Mouse (Mus musculus): ENCODE data around the gene Cdk14. TPM values are rescaled to one million over a fixed set of nuclear protein-coding genes. Genes with fewer than 3 reads are reported as not detected.
A peak's percentile ranks its signal among the peaks of the same experiment; 100 is the strongest.

Cdk14 gene
- total RNA-seq, 2 experiments from 2014 or later, result 209 to 215 TPM

- DNase-seq (ENCODE audit: low spot score in 2 of 2), result no peak
Measured at GRCm38 (mm10) chr5:5320506-5321181, 99.5 kb downstream of the Cdk14 start.

- no peak for DNase-seq (ENCODE audit: low spot score in 2 of 2)
Measured at GRCm38 (mm10) chr5:5319824-5320505, 100.1 kb downstream of the Cdk14 start.

GRCm38 (mm10) chr5:5314270-5314669, 105.8 kb downstream of the Cdk14 start:
- DNase-seq (ENCODE audit: low spot score in 2 of 2), result peak in 1 of 2 experiments; percentile 15

- DNase-seq (ENCODE audit: low spot score in 2 of 2), result no peak
Measured at GRCm38 (mm10) chr5:5313195-5313760, 106.8 kb downstream of the Cdk14 start.

- no peak for DNase-seq (ENCODE audit: low spot score in 2 of 2)
Measured at GRCm38 (mm10) chr5:5305286-5305685, 114.8 kb downstream of the Cdk14 start.

DNA sequence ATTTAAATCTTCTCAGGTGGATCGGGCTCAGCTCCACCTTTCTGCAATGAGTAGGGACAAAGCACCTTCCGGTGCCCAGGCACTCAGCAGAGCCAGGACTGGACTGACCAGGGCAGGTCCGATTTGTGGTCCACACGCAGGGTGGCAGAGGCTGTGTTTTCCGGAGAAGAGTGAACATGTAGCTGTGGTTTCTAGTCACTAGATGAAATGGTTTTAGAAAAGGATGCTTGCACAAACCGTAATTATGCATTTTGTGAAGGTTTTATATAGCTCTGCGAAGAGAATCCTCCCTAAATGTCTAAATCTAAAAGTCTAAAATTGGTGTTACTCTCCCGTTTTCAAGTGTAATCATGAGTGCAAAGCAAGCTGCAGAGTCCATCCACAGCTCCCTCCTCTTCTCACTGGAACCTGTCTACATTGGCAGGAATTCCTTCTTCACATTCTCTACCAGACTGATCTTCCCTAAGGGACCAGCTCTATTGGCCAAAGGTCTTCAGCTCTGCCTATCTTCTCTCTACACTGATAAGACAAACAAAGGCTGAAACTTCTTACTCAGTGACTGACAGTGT, 116.9 kb downstream of the Cdk14 start:
- DNase-seq (ENCODE audit: low spot score in 2 of 2), result peak in 1 of 2 experiments; percentile 23

GRCm38 (mm10) chr5:5301571-5302079, 118.5 kb downstream of the Cdk14 start:
- no peak for DNase-seq (ENCODE audit: low spot score in 2 of 2)

DNA sequence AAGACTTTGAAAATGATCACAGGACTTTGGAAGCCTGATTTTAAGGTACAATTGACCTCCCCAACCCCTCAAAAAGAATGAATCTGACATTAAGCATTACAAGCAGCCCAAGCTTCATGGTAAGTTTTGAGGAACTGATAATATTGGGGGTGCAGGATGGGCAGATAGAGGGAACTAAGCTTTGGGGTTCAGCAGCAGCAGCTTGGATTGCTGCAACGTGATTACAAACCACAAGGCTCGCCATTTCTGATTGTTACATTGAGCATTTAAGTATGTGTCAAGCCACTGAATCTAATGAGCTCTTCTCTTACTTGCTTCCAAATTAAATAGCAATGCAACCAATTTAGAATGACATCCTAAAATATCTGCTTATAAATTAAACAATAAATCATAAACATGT, 119.1 kb downstream of the Cdk14 start:
- no peak for DNase-seq (ENCODE audit: low spot score in 2 of 2)

DNA sequence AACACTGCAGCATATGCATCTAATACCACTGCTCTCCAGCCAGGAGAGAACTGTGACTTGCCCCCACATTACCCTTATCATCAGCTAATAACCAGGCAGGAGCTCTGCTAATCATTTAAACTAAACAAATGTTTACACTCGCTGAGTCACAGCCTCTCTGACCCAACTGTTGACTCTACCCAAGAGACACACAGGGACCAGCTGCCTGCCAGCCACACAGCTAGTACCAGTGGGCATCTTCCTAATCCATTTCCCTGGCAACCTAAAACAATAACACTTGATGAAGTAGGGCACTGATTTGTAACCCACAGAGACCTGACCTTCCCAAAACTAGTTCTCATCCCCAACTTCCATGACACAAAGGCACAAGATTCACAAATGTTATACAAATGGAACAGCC, 119.8 kb downstream of the Cdk14 start:
- DNase-seq (ENCODE audit: low spot score in 2 of 2), result no peak

DNA sequence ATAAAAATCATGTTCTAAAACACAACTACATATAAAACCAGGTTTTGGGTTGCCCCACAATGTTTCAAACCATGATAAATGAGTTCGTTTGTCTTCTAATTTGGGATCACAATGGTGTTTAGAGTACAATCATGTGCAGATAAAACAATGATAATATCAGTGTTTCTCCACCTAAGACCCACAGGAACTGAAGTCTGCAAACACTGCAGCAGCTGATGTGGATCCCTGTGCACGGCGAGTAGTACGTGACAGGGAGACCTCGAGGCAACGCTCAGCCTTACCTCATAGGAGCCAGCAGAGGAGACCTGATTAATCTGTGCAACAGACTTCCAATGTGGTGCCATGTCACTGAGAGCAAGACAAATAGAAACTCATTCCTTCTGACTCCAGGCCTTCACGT, 122.9 kb downstream of the Cdk14 start:
- no peak for DNase-seq (ENCODE audit: low spot score in 2 of 2)

GRCm38 (mm10) chr5:5296773-5297172, 123.3 kb downstream of the Cdk14 start:
- DNase-seq (ENCODE audit: low spot score in 2 of 2), result no peak

DNA sequence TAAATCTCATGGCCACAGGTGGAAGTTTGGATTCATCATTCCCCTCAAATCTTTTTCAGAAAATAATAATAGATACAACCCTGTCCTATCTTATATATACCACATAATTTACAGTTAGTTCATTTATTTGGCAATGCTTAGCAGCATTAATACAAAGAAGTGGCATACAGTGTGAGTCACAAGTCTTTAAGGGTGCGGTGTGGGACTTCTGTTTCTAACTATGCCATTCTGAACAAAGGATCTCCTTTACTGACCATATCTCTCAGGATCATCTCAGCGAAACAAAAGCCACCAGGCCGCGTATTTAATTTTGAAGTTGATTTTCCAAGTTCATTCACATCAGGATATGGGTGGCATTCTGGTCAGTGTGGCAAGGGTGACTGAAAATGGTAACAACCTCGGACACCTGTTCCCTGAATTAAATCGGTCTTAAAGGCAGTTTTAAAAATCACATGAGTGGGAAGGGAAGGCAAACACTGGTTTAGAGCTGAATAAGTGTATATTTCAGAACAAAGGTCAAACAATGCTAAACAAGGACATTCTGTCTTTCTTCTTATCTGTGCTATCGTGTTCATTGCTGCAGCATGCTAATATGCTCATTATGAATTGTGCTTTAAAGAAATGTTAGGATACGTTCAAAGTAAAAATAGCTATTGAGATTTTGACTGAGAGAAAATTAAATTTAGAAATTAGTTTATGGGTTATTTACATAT, 127.1 kb downstream of the Cdk14 start:
- DNase-seq (ENCODE audit: low spot score in 2 of 2), result no peak

DNA sequence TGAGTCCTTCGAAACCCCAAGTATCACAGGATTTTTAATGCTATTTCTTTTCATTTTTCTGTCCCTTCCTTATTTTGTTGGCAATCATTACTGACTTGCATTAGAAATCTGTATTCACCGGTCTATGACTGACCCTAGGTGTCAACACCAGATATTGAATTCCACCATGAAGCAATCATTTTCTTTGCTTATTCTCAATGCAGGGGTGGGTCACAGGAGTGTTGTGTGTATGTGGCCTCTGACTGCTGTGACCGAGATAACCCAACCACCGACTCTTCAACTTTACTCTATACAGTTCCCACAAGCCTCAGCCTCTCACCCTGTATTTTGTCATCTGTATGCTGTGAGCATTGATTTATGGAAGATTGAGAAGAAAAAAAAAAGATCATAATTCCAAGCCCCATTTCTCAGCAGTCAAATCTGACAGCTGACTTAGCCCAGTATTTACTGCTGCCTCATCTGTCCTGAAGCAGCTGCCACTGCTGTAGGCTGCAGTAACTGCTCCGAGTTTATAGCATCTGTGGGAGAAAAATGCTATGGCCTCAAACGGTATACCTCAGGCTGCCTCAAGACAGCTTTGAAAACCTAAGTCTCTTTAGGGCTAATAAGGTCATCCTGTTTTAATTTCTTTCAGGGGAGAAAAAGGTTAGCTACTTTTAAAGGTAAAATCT, 128.7 kb downstream of the Cdk14 start:
- no peak for DNase-seq (ENCODE audit: low spot score in 2 of 2)

DNA sequence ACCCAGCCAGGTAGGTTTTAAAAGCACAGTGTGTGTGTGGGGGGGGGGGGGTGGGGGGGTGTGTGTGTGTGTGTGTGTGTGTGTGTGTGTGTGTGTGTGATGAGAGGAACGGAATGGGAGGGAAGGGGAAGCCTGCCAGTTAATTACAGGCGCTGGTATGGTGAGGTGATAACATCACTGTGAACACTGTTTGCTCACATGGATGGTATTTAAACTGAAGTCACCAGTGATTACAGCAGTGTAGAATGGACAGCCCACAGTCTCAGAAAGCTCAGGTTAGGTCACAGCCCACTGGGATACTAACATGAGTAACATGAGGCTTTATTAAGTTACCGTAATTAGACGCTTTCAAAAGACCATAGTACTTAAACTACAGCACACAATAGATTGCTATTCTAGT, 129.4 kb downstream of the Cdk14 start:
- no peak for DNase-seq (ENCODE audit: low spot score in 2 of 2)

GRCm38 (mm10) chr5:5285876-5286275, 134.2 kb downstream of the Cdk14 start:
- DNase-seq (ENCODE audit: low spot score in 2 of 2), result no peak

GRCm38 (mm10) chr5:5284531-5284930, 135.6 kb downstream of the Cdk14 start:
- peak in 1 of 2 experiments; percentile 38 for DNase-seq (ENCODE audit: low spot score in 2 of 2)

- DNase-seq (ENCODE audit: low spot score in 2 of 2), result no peak
Measured at GRCm38 (mm10) chr5:5283756-5284430, 136.2 kb downstream of the Cdk14 start.

DNA sequence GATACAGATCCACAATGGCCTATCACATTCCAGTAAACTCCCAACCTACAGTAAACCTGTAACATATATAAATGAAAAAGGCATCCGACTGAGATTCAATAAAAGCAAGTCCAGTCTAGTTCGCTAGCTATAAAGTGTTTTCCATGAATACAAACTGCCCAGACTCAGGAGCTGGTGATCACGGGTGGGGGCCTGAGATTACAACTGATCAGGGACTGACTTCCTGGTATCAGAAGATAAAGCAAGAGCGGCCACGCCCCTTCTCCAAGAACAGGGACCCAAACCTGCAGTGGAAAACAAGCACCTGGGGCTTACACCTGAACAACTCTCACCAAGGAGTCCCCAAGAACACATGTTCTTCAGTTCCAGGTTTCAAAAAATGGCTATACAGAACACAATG, 137.7 kb downstream of the Cdk14 start:
- DNase-seq (ENCODE audit: low spot score in 2 of 2), result no peak

DNA sequence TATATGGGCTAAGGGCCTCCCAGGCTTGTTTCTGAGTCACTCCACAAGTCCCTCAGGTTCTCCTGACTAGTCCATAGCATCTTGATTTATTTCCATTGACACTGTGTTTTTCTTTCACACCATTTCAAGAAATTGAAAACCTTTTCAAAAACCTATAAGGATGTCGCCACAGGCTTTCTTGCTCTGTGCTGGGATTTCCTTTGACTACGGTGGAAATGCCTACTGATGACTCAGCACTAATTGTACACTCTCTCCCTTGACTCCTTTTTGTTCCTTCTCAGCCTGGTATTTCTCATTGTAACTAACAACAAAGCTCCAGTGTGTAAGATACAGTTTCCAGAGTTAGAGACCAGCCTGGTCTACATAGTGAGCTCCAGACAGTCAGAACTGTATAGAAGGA, 144.8 kb downstream of the Cdk14 start:
- DNase-seq (ENCODE audit: low spot score in 2 of 2), result no peak

- no peak for DNase-seq (ENCODE audit: low spot score in 2 of 2)
Measured at GRCm38 (mm10) chr5:5274318-5274717, 145.8 kb downstream of the Cdk14 start.

All from left cerebral cortex, adult 18-20 months (tissue).